Mouse (Mus musculus): ENCODE data around the gene Stard8.
A peak's percentile ranks its signal among the peaks of the same experiment; 100 is the strongest.
"Not testable (repeated sequence)": the region's sequence is repeated elsewhere in the genome, so short reads cannot be mapped to it uniquely, and the experiment has no call there.

Gene Stard8

GRCm38 (mm10) chrX:99003046-99003445, at the start of gene Stard8:
TSS of gene Stard8 (plus strand) at chrX:99003248.
- DNase-seq (ENCODE audit: low read depth, low spot score), result no peak

- no peak for DNase-seq (ENCODE audit: low read depth, low spot score)
These were observed 49.1 kb upstream of the Stard8 start for GRCm38 (mm10) chrX:98953941-98954340.

GRCm38 (mm10) chrX:98958287-98958686, 44.8 kb upstream of the Stard8 start:
- no peak for DNase-seq (ENCODE audit: low read depth, low spot score)

- DNase-seq (ENCODE audit: low read depth, low spot score), result no peak
These were observed 44.0 kb upstream of the Stard8 start for GRCm38 (mm10) chrX:98959050-98959449.

GRCm38 (mm10) chrX:98963742-98964141, 39.3 kb upstream of the Stard8 start:
- no peak for DNase-seq (ENCODE audit: low read depth, low spot score)

GRCm38 (mm10) chrX:98964513-98964912, 38.5 kb upstream of the Stard8 start:
- no peak for DNase-seq (ENCODE audit: low read depth, low spot score)

GRCm38 (mm10) chrX:98986611-98987010, 16.4 kb upstream of the Stard8 start:
- DNase-seq (ENCODE audit: low read depth, low spot score), result not testable (repeated sequence)

GRCm38 (mm10) chrX:98989574-98989973, 13.5 kb upstream of the Stard8 start:
- DNase-seq (ENCODE audit: low read depth, low spot score), result peak; percentile 9

- no peak for DNase-seq (ENCODE audit: low read depth, low spot score)
These were observed 983 bp upstream of the Stard8 start for GRCm38 (mm10) chrX:99002065-99002464.

GRCm38 (mm10) chrX:99010581-99010980, 7.5 kb downstream of the Stard8 start:
- no peak for DNase-seq (ENCODE audit: low read depth, low spot score)

GRCm38 (mm10) chrX:99011281-99011680, 8.2 kb downstream of the Stard8 start:
- no peak for DNase-seq (ENCODE audit: low read depth, low spot score)

GRCm38 (mm10) chrX:99012486-99012885, 9.4 kb downstream of the Stard8 start:
- no peak for DNase-seq (ENCODE audit: low read depth, low spot score)

GRCm38 (mm10) chrX:99015705-99016104, 12.7 kb downstream of the Stard8 start:
- DNase-seq (ENCODE audit: low read depth, low spot score), result no peak

- no peak for DNase-seq (ENCODE audit: low read depth, low spot score)
These were observed 13.9 kb downstream of the Stard8 start for GRCm38 (mm10) chrX:99016987-99017386.

- DNase-seq (ENCODE audit: low read depth, low spot score), result no peak
These were observed 14.8 kb downstream of the Stard8 start for GRCm38 (mm10) chrX:99017874-99018273.

- no peak for DNase-seq (ENCODE audit: low read depth, low spot score)
These were observed 16.3 kb downstream of the Stard8 start for GRCm38 (mm10) chrX:99019303-99019702.

GRCm38 (mm10) chrX:99020215-99020614, 17.2 kb downstream of the Stard8 start:
- no peak for DNase-seq (ENCODE audit: low read depth, low spot score)

- DNase-seq (ENCODE audit: low read depth, low spot score), result no peak
These were observed 18.5 kb downstream of the Stard8 start for GRCm38 (mm10) chrX:99021593-99021992.

GRCm38 (mm10) chrX:99023951-99024350, 20.9 kb downstream of the Stard8 start:
- no peak for DNase-seq (ENCODE audit: low read depth, low spot score)

- no peak for DNase-seq (ENCODE audit: low read depth, low spot score)
These were observed 32.4 kb downstream of the Stard8 start for GRCm38 (mm10) chrX:99035407-99035806.

GRCm38 (mm10) chrX:99042451-99042951, 39.5 kb downstream of the Stard8 start:
- DNase-seq (ENCODE audit: low read depth, low spot score), result peak; percentile 38

- no peak for DNase-seq (ENCODE audit: low read depth, low spot score)
These were observed 40.2 kb downstream of the Stard8 start for GRCm38 (mm10) chrX:99043275-99043674.

GRCm38 (mm10) chrX:99043739-99044138, 40.7 kb downstream of the Stard8 start:
- no peak for DNase-seq (ENCODE audit: low read depth, low spot score)

- DNase-seq (ENCODE audit: low read depth, low spot score), result no peak
These were observed 42.3 kb downstream of the Stard8 start for GRCm38 (mm10) chrX:99045315-99045714.
